Mouse (Mus musculus) midbrain, embryonic 16.5 days (tissue): ENCODE results near the gene Zfp512b. TPM values are rescaled to one million over a fixed set of nuclear protein-coding genes. Genes with fewer than 3 reads are reported as not detected.

Source experiments
- ATAC-seq: fragments of 200-750 bp; cut with Nextera tagmentation; 2 replicates; pipeline ENCODE4 v1.8.0; 2017; ENCODE audit warnings: moderate TSS enrichment
- H3K27ac ChIP-seq: fragments of 300-500 bp; sonication (generic); 2 replicates; pipeline ENCODE4 v1.5.1; 2014; ENCODE audit warnings: mild to moderate bottlenecking, low read length, mixed read lengths
- H3K27me3 ChIP-seq: fragments of 300-500 bp; sonication (generic); 2 replicates; pipeline ENCODE4 v1.6.1; 2014; ENCODE audit warnings: low read depth, low read length, mixed read lengths; ENCODE audit not compliant: control insufficient read depth, insufficient read depth
- H3K36me3 ChIP-seq: fragments of 300-500 bp; sonication (generic); 2 replicates; pipeline ENCODE4 v1.6.1; 2014; ENCODE audit warnings: mild to moderate bottlenecking, low read length, moderate library complexity, mixed read lengths; ENCODE audit not compliant: control insufficient read depth, insufficient read depth
- H3K4me1 ChIP-seq: fragments of 300-500 bp; sonication (generic); 2 replicates; pipeline ENCODE4 v1.6.1; 2014; ENCODE audit warnings: mild to moderate bottlenecking, low read length, mixed read lengths; ENCODE audit not compliant: control insufficient read depth, insufficient read depth
- H3K4me2 ChIP-seq: fragments of 300-500 bp; sonication (generic); 2 replicates; pipeline ENCODE4 v1.6.1; 2014; ENCODE audit warnings: mild to moderate bottlenecking, low read length, mixed read lengths
- H3K4me3 ChIP-seq: fragments of 300-500 bp; sonication (generic); 2 replicates; pipeline ENCODE4 v1.5.1; 2014; ENCODE audit warnings: low read depth, mild to moderate bottlenecking, low read length, moderate library complexity, mixed read lengths
- H3K9ac ChIP-seq: fragments of 300-500 bp; sonication (generic); 2 replicates; pipeline ENCODE4 v1.6.1; 2014; ENCODE audit warnings: low read depth, low read length, mixed read lengths
- H3K9me3 ChIP-seq: fragments of 300-500 bp; sonication (generic); replicated peaks from 2 replicates; pipeline ENCODE4 v1.6.1; 2014; ENCODE audit warnings: mild to moderate bottlenecking, low read length, mixed read lengths; ENCODE audit not compliant: control insufficient read depth, poor library complexity, severe bottlenecking
- WGBS: fragments of 180-500 bp; shearing (Covaris S2); extraction: QIAGEN DNeasy Blood & Tissue Kit; methylation state at CpG from one replicate; pipeline ENCODE4 v1.1.7; 2014; 5-methylcytosine and 5-hydroxymethylcytosine counted together
- polyA plus RNA-seq: library from polyadenylated mRNA; unstranded; fragments of >200 nt; fragmentation: Nextera tagmentation; extraction: Ambion mirVana; gene quantifications from 2 replicates; pipeline ENCODE4 v1.2.1, GENCODE M21; 2015

Zfp512b gene
- polyA plus RNA-seq, 1 experiment from 2014 or later, result 70.0 TPM

DNA sequence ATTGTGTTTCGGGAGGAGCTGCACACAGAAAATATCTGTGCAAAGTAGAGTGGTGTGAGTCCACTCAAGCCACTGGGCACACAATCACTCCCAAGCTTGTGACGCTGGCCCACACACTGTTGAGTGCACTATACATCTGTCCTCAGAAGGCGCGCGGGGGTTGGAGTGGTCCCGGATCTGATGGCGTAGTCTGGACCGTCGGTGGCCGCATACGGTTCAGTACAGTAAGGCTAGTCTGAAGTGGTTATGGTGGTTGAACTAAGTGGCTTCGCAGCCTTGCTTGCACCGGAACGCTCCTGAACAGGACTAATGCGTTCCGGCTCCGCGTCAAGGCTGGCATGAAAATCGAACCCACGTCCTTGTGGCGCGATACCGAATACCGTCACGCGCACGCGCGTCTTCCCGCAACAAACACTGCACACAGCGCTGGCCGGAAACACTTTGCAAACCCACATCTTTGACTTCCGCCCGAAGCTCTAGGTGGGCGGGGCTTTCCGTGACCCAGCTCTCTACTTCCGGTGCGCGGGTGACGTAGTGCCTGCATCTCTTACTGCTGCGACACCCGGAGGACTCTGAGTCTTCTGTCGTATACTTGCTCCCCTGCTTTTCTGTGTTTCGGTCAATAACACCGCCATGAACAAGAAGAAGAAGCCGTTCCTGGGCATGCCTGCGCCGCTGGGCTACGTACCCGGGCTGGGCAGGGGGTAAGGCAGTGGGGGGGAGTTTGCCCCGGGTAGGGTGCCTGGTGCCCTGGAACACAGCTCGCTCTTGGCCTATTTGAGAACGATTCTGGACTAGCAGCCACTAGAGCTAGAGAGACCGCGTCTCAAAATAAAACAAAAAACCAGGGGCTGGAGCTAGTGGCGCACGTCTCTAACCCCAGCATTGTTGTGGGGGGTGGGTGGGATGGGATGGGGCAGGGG is 8.5 kb upstream of the Zfp512b start:
- Histone ChIP-seq H3K27ac (peak overlapping the region; percentile 88), H3K9ac (peak overlapping the region; percentile 79), H3K4me2 (peak overlapping the region; percentile 78), H3K4me1 (peaks cover 41% of the 10 kb centered on the region), H3K36me3 (peaks cover 5% of the 10 kb centered on the region), H3K9me3 (no peaks in the 10 kb centered on the region), H3K4me3 (peak overlapping the region; percentile 80), H3K27me3 (no peaks in the 10 kb centered on the region)
- peak; percentile 92 for ATAC-seq
- WGBS, result 2% methylated on average over 57 of the region's 57 CpGs

DNA sequence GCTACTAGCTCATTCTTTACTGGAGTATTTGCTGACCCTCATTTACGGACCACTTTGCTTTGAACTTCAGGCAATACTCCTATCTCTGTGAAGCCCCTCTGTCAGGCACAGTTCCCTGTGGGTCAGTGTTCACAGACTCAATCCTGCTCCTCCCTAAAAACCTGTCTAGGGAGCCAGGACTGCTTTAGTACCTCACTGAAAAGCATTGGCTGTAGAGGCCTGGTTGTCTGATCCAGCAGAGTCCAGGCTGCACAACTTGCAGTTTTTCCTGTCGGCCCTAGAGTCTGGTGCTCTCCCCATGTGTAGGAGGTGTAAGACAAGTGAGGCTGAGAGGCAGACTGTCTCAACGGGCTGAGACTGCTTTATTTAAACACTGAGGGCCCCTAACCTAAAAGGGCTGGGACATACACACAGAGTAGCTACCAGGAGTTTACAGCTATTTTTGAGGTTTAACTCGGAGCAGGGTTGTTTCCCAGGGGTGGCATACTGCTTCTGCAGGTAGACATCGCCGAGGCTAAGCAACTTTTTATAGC is 7.7 kb upstream of the Zfp512b start:
- 0 out of 2 replicates have a peak, but pooled peaks have one; percentile 0 for ATAC-seq
- H3K9ac ChIP-seq, result peak overlapping the region; percentile 72
- H3K4me2 ChIP-seq, result peak overlapping the region; percentile 78
- H3K4me1 ChIP-seq, result peaks cover 41% of the 10 kb centered on the region
- peaks cover 5% of the 10 kb centered on the region for H3K36me3 ChIP-seq
- H3K27ac ChIP-seq, result peak overlapping the region; percentile 88
- H3K4me3 ChIP-seq, result peak overlapping the region; percentile 80
- no peaks in the 10 kb centered on the region for H3K9me3 ChIP-seq
- H3K27me3 ChIP-seq, result no peaks in the 10 kb centered on the region
- WGBS, result 65% methylated on average over 6 of the region's 6 CpGs

DNA sequence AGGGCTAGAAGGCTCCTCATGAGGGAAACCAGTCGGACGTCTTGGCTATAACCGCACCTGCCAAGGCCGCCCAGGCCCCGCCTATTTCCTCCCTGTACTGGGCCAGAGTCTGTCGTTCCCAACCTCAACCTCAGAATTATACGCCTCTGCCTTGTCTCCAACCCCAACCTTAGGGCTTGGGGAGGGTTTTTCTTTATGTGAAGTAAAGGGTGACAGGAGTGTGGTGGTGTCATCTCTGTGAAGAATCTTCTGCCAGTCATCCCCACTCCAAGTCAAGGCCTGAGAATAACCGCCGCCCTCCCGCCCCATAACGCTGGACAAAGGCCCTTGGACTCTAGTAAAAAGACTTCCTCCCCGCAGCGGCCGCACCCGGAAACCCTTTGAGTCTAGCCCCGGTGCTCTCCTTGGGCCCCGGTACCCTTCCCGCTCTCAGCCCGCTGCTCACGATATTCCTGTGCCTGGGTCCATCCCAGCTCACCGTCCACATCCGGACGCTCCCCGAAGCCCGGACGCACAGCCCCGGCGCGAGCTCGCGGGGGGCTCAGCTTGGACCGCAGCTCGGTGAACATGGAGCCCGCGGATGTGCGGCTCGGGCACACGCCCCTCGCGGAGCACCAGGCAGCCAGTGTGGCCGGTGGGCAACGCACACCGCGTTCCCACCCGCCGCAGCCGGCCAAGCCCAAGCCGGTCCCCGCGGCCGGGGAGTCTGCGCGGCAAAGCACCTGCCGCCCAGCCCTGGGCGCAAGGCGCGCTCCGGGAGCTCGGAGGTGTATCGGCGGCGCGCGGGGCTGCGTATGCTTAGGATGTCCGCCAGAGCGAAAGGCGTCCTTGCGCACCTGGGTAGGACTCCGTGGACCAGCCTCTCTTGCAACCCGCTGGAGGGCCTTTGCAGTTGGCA is 6.1 kb upstream of the Zfp512b start, which contains the start of gene Samd10:
TSS of gene Samd10 (minus strand) at position 759 of the 898 bp plus-strand sequence.
- H3K4me1 ChIP-seq, result peaks cover 41% of the 10 kb centered on the region
- no peaks in the 10 kb centered on the region for H3K9me3 ChIP-seq
- peak within 1 kb of the TSS; percentile 97 for H3K27ac ChIP-seq
- H3K4me2 ChIP-seq, result peak within 1 kb of the TSS; percentile 81
- peak within 1 kb of the TSS; percentile 79 for H3K4me3 ChIP-seq
- H3K27me3 ChIP-seq, result no peaks in the 10 kb centered on the region
- H3K9ac ChIP-seq, result peak within 1 kb of the TSS; percentile 98
- 1% methylated on average over 71 of the region's 71 CpGs for WGBS
- peak; percentile 44 for ATAC-seq
- peaks cover 5% of the 10 kb centered on the region for H3K36me3 ChIP-seq

DNA sequence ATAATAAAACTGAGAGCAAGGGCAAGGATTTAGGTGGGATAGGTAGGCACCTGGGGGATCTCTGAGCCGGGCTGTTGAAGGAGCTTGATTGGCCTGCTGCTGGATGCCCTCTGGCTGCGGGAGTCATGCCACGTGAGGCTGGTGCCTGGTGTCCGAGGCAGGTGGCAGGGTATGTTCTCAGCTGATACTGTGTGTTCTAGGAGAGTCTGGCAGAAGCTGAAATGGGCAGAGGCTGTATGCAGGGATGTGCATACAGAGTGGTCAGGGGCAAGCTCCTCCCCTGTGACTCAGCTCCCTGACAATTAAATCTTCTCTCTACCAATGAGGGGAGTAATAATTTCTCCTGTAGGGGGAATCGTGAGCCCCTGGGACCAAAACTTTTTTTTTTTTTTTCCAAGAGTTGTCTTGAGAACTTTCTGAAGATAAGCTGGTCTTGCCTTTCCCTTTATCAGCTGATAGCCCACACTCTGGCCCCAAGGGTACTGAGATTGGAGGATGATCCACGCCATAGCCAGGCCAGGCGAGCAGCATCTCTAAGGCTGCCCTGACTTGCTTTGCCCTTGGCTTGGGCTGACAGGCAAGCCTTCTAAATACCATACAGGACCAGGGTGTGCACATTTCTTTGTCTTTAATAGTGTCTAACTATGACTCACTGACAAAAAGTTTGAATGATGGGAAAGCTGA is 4.9 kb upstream of the Zfp512b start:
- 78% methylated on average over 7 of the region's 7 CpGs for WGBS
- peaks cover 39% of the 10 kb centered on the region for H3K4me1 ChIP-seq
- no peak for ATAC-seq
- H3K27ac ChIP-seq, result peak overlapping the region; percentile 97; the same call in 1 of the 2 replicates
- no peaks in the 10 kb centered on the region for H3K9me3 ChIP-seq
- no peaks in the 10 kb centered on the region for H3K27me3 ChIP-seq
- H3K4me3 ChIP-seq, result no peak overlapping the region; the same call in 1 of the 2 replicates
- H3K4me2 ChIP-seq, result peak overlapping the region; percentile 81
- peak overlapping the region; percentile 98 for H3K9ac ChIP-seq
- peaks cover 5% of the 10 kb centered on the region for H3K36me3 ChIP-seq

DNA sequence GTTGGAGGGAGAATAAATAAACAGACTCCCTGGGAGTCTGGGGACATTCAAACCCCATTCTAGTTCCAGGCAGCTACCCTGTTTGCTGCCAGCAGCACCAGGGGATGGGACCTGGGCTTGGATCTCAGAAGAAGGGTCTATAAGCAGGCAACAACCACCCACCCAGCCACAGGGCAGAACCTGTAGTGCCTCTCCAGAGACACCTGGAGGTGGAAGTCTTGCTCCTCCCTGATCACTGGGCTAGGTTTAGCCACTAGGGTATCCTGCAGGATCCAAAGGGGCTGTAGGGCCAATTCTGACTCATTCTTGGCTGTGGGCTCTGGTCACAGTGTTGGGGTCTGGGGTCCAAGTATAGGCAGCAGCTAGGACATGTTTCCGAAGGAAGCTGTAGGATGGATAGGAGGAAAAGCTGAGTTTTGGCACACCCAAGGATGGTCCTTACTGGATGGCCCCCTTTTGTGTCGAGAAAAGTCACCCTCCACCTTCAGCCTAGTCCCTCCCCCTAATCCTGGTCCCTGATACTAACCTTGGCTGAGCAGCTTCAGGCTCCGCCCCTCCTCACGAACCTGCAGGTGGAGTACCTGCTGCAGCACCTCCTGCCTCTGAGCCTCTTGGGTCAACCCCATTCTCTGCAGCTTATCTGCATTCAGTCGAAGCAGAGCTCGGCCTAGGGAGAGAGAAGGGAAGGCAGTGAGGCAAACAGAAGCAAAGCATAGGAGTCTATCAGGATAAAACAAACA is 3.8 kb upstream of the Zfp512b start:
- peaks cover 5% of the 10 kb centered on the region for H3K36me3 ChIP-seq
- H3K4me3 ChIP-seq, result no peak overlapping the region
- H3K27me3 ChIP-seq, result no peaks in the 10 kb centered on the region
- peak overlapping the region; percentile 4; the same call in 1 of the 2 replicates for H3K9ac ChIP-seq
- no peak overlapping the region for H3K4me2 ChIP-seq
- ATAC-seq, result no peak
- WGBS, result 63% methylated on average over 6 of the region's 6 CpGs
- peaks cover 35% of the 10 kb centered on the region for H3K4me1 ChIP-seq
- H3K27ac ChIP-seq, result no peak overlapping the region
- no peaks in the 10 kb centered on the region for H3K9me3 ChIP-seq

DNA sequence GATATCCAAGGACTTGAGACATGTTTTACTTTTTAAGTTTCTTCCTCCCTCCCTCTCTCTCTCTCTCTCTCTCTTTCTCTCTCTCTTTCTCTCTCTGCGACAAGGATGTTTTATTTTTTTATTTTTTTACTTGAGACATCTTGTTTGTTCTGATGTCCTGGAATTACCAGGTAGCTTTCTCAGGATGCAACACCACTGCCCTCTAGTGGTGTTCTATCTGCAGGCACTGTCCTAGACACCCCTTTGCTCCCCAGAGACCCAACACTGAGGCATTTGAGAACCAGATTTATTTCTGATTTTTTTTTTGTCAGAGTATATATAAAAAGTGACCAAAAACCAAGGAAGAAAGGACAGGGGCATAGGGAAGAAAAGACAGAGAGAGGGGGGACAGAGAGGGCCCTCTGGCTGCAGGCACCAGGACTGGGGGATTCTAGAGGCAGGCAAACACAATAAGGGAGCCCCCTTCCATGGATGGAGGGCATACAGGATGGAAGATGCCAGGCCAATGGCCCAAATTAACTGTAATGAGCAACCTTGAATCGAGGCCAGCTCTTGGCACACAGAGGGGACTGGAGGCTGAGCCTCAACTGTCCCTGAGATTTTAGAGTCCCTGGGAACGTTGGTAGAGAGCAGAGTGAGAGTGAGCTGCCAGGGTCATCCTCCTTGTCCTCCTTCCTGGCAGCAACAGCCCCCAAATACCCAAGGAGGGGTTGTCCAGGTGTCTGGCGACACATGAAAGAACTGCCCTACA is 2.5 kb upstream of the Zfp512b start:
- no peak for ATAC-seq
- Histone ChIP-seq H3K9me3 (no peaks in the 10 kb centered on the region), H3K27me3 (no peaks in the 10 kb centered on the region), H3K9ac (no peak overlapping the region), H3K4me2 (no peak overlapping the region), H3K4me1 (peaks cover 39% of the 10 kb centered on the region), H3K4me3 (no peak overlapping the region), H3K36me3 (peaks cover 5% of the 10 kb centered on the region), H3K27ac (no peak overlapping the region)
- 76% methylated on average over 4 of the region's 4 CpGs for WGBS

DNA sequence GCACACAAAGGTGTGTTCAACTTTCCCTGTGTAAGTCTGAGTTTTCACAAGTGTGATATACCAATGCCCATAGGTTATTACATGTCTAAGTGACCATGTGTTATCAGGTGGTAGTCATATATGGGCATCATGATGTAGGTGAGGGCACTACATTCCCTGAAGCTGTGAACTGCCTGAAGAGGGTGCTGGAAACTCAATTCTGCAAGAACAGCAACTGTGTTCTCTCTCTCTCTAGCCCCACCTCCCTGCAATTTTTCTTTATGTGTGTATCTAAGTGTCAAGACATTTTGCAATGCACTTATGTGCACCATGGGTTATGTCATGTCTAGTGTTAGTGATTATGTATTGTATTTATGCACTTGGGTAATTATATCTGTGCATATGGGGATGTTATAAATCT is 1.3 kb upstream of the Zfp512b start:
- H3K4me2 ChIP-seq, result no peak overlapping the region
- no peak overlapping the region for H3K9ac ChIP-seq
- ATAC-seq, result no peak
- no peaks in the 10 kb centered on the region for H3K27me3 ChIP-seq
- no peaks in the 10 kb centered on the region for H3K9me3 ChIP-seq
- peaks cover 12% of the 10 kb centered on the region for H3K36me3 ChIP-seq
- H3K27ac ChIP-seq, result no peak overlapping the region
- peaks cover 33% of the 10 kb centered on the region for H3K4me1 ChIP-seq
- no peak overlapping the region for H3K4me3 ChIP-seq
